Mouse (Mus musculus): ENCODE data around the gene Ccdc63. TPM values are rescaled to one million over a fixed set of nuclear protein-coding genes. Genes with fewer than 3 reads are reported as not detected.

The Ccdc63 gene
- total and polyA plus RNA-seq, 2 experiments from 2014 or later, result not detected

DNA sequence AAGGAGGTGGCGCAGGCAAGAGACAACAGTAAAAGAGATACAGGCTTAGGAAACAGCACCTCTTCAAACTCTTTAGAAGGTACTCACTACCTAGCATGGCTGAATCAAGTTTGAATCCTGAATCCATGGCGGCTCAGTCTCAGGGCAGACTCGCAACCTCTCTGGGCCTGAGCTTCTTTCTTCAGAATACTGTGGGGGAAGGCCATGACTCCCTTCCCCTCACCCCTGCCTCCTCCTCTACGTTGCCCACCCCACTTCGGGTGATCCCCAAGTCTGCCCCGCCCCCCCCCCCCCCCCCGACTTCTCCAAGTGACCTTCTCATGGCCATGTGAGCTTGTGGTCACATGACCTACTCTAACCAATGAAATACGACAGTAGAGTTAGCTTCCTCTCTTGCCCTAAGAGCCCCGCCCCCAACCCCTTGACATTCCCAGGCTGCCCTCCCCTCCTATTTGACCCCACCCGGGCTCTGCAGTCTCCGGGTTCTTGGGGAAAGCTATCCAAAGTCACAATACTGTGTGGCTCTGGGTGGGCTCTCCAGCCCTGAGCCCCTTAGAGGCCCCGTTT, 79.8 kb downstream of the Ccdc63 start:
- ATAC-seq (ENCODE audit: low FRiP score) (no peak), DNase-seq (ENCODE audit: low spot score) (no peak)
- H3K4me3 ChIP-seq (ENCODE audit: low read depth, low read length), result no peak overlapping the region
- H3K27ac ChIP-seq (ENCODE audit: low read depth, low read length), result no peak overlapping the region
- no peaks in the 10 kb centered on the region for H3K4me1 ChIP-seq (ENCODE audit: insufficient read depth, low read length)
- no peaks in the 10 kb centered on the region for H3K36me3 ChIP-seq (ENCODE audit: insufficient read depth, low read length)
- H3K4me2 ChIP-seq (ENCODE audit: low read depth, low read length, poor library complexity, severe bottlenecking), result no peak overlapping the region; the same call in 1 of the 2 replicates
- no peak for TF ChIP-seq CTCF (IDR thresholded peaks at IDR 0.05)
- 32% methylated on average over 8 of the region's 12 CpGs for WGBS
- H3K9ac ChIP-seq (replicated peaks; ENCODE audit: low read length, poor library complexity, severe bottlenecking), result no peak overlapping the region
- H3K27me3 ChIP-seq (ENCODE audit: insufficient read depth, low read length), result peaks cover 4% of the 10 kb centered on the region; the same call in 1 of the 2 replicates
- no peaks in the 10 kb centered on the region for H3K9me3 ChIP-seq (ENCODE audit: low read length)

DNA sequence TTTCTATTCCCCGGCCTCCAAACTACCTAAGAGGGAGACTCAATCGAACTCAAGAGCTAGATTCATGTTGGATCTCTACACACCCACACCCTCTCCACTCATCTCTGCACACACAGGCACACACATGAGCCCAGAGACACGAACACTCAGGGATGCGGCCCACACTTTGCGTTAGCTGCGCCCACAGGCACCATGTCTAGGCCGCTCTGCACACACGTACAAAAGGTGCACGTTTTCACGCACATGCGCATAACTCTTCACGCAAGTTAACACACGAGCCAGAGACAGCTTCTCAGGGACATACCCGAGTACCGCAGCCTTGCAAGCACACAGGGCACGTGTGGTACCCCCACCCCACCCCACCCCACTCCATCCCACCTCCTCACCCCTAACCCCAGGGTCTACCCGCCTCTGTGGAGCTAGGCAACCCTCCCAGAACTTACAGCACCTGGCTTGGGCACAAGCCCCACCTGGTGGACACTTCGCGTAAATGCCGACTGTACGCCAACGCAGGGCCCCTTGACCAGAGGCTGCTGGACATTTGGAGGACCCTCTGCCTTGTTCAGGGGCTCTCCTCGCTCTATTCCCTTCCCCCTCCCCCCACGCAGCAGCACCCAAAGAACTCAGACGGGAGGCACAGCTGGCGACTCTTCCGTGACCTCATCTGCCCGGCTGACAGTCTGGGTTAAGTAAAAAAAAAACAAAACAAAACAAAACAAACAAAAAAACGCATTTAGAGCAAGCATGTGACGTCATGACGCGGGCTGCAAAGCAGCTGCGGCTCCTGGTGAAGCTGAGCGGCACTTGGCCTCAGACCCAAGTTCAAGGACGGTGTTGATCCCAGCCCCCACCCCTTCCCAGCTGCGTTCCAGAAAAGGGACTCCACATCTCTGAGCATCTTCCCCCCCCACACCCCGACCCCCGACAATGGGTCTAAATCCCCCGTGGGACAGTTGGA, 81.3 kb downstream of the Ccdc63 start:
- Histone ChIP-seq H3K4me3 (ENCODE audit: low read depth, low read length) (peak overlapping the region; percentile 9; the same call in 1 of the 2 replicates), H3K36me3 (ENCODE audit: insufficient read depth, low read length) (no peaks in the 10 kb centered on the region), H3K27me3 (ENCODE audit: insufficient read depth, low read length) (peaks cover 4% of the 10 kb centered on the region; the same call in 1 of the 2 replicates), H3K4me2 (ENCODE audit: low read depth, low read length, poor library complexity, severe bottlenecking) (peak overlapping the region; percentile 51), H3K9me3 (ENCODE audit: low read length) (no peaks in the 10 kb centered on the region), H3K4me1 (ENCODE audit: insufficient read depth, low read length) (no peaks in the 10 kb centered on the region), H3K9ac (replicated peaks; ENCODE audit: low read length, poor library complexity, severe bottlenecking) (0 out of 2 replicates have a peak overlapping the region, but pooled peaks have one; percentile 13), H3K27ac (ENCODE audit: low read depth, low read length) (no peak overlapping the region)
- ATAC-seq (ENCODE audit: low FRiP score) (no peak), DNase-seq (ENCODE audit: low spot score) (peak; percentile 79)
- WGBS, result 26% methylated on average over 39 of the region's 39 CpGs
- peak; percentile 87 for TF ChIP-seq CTCF (IDR thresholded peaks at IDR 0.05)

Other genes with a start within 250 kb of the Ccdc63 start
- 40.1 and 40.2 TPM in 2 replicates for gene Cux2, start 90.7 kb downstream of the Ccdc63 start, total RNA-seq (2014; rRNA removed)
- gene Cux2, start 90.7 kb downstream of the Ccdc63 start, polyA plus RNA-seq (2015; fragmentation: Nextera tagmentation; extraction: Ambion mirVana), result 15.4 and 17.4 TPM in 2 replicates
- 0.55 and 0.99 TPM in 2 replicates for gene Myl2, start 39.9 kb downstream of the Ccdc63 start, total RNA-seq (2014; rRNA removed)
- 4.4 and 4.6 TPM in 2 replicates for gene Myl2, start 39.9 kb downstream of the Ccdc63 start, polyA plus RNA-seq (2015; fragmentation: Nextera tagmentation; extraction: Ambion mirVana)
- gene Ppp1cc, start 17.5 kb upstream of the Ccdc63 start, total RNA-seq (2014; rRNA removed), result 206 and 221 TPM in 2 replicates
- gene Ppp1cc, start 17.5 kb upstream of the Ccdc63 start, polyA plus RNA-seq (2015; fragmentation: Nextera tagmentation; extraction: Ambion mirVana), result 154 and 164 TPM in 2 replicates
- 2.0 and 2.2 TPM in 2 replicates for gene Hvcn1, start 66.0 kb upstream of the Ccdc63 start, total RNA-seq (2014; rRNA removed)
- gene Hvcn1, start 66.0 kb upstream of the Ccdc63 start, polyA plus RNA-seq (2015; fragmentation: Nextera tagmentation; extraction: Ambion mirVana), result 1.3 and 1.6 TPM in 2 replicates
- 30.0 and 37.5 TPM in 2 replicates for gene Tctn1, start 123.6 kb upstream of the Ccdc63 start, total RNA-seq (2014; rRNA removed)
- gene Tctn1, start 123.6 kb upstream of the Ccdc63 start, polyA plus RNA-seq (2015; fragmentation: Nextera tagmentation; extraction: Ambion mirVana), result 5.8 and 6.2 TPM in 2 replicates
- 19.3 and 22.7 TPM in 2 replicates for gene Pptc7, start 143.5 kb upstream of the Ccdc63 start, total RNA-seq (2014; rRNA removed)
- gene Pptc7, start 143.5 kb upstream of the Ccdc63 start, polyA plus RNA-seq (2015; fragmentation: Nextera tagmentation; extraction: Ambion mirVana), result 5.6 and 6.7 TPM in 2 replicates
- gene Rad9b, start 213.4 kb upstream of the Ccdc63 start, total RNA-seq (2014; rRNA removed), result 16.9 and 17.8 TPM in 2 replicates
- gene Rad9b, start 213.4 kb upstream of the Ccdc63 start, polyA plus RNA-seq (2015; fragmentation: Nextera tagmentation; extraction: Ambion mirVana), result 18.1 and 21.8 TPM in 2 replicates
- gene Vps29, start 213.5 kb upstream of the Ccdc63 start, total RNA-seq (2014; rRNA removed), result 137 and 149 TPM in 2 replicates
- 366 and 368 TPM in 2 replicates for gene Vps29, start 213.5 kb upstream of the Ccdc63 start, polyA plus RNA-seq (2015; fragmentation: Nextera tagmentation; extraction: Ambion mirVana)
- 20.8 and 37.9 TPM in 2 replicates for gene Gpn3, start 231.1 kb upstream of the Ccdc63 start, total RNA-seq (2014; rRNA removed)
- gene Gpn3, start 231.1 kb upstream of the Ccdc63 start, polyA plus RNA-seq (2015; fragmentation: Nextera tagmentation; extraction: Ambion mirVana), result 41.8 and 44.4 TPM in 2 replicates
- 131 and 139 TPM in 2 replicates for gene Fam216a, start 231.5 kb upstream of the Ccdc63 start, total RNA-seq (2014; rRNA removed)
- 156 and 160 TPM in 2 replicates for gene Fam216a, start 231.5 kb upstream of the Ccdc63 start, polyA plus RNA-seq (2015; fragmentation: Nextera tagmentation; extraction: Ambion mirVana)

All from midbrain, postnatal 0 days (tissue).